Mouse (Mus musculus) hindbrain, embryonic 10.5 days (tissue): ENCODE results near the gene Pramel3. TPM values are rescaled to one million over a fixed set of nuclear protein-coding genes. Genes with fewer than 3 reads are reported as not detected.
"Not testable (repeated sequence)": the region's sequence is repeated elsewhere in the genome, so short reads cannot be mapped to it uniquely, and the experiment has no call there.

Experiments
- DNase-seq: peaks from one replicate; pipeline ENCODE4 v3.0.0-alpha.2; 2017; ENCODE audit warnings: low spot score
- H3K27ac ChIP-seq: fragments of 300-500 bp; sonication (generic); 2 replicates; pipeline ENCODE4 v1.5.1; 2016; ENCODE audit warnings: mild to moderate bottlenecking, moderate library complexity
- H3K27me3 ChIP-seq: fragments of 300-500 bp; sonication (generic); 2 replicates; pipeline ENCODE4 v1.6.1; 2016; ENCODE audit warnings: mild to moderate bottlenecking; ENCODE audit not compliant: poor library complexity, insufficient read depth, severe bottlenecking
- H3K36me3 ChIP-seq: fragments of 300-500 bp; sonication (generic); 2 replicates; pipeline ENCODE4 v1.6.1; 2016; ENCODE audit warnings: mild to moderate bottlenecking, moderate library complexity
- H3K4me1 ChIP-seq: fragments of 300-500 bp; sonication (generic); replicated peaks from 2 replicates; pipeline ENCODE4 v1.6.1; 2016; ENCODE audit warnings: mild to moderate bottlenecking
- H3K4me3 ChIP-seq: fragments of 300-500 bp; sonication (generic); 2 replicates; pipeline ENCODE4 v1.5.1; 2016; ENCODE audit warnings: mild to moderate bottlenecking, moderate library complexity
- H3K9me3 ChIP-seq: fragments of 300-500 bp; sonication (generic); 2 replicates; pipeline ENCODE4 v1.6.1; 2016; ENCODE audit warnings: mild to moderate bottlenecking, moderate library complexity
- WGBS: fragments of 180-500 bp; shearing (Covaris S2); methylation state at CpG from one replicate; pipeline ENCODE4 v1.1.7; 2016; 5-methylcytosine and 5-hydroxymethylcytosine counted together
- polyA plus RNA-seq: library from polyadenylated mRNA; unstranded; fragments of >200 nt; fragmentation: Nextera tagmentation; extraction: Ambion mirVana; gene quantifications from 2 replicates; pipeline ENCODE4 v1.2.1, GENCODE M21; 2016

Gene Pramel3
- not detected in 2 replicates for polyA plus RNA-seq

GRCm38 (mm10) chrX:135302007-135302406 lies at the start of gene Pramel3:
Pramel3 (plus strand) TSS chrX:135302307.
- WGBS, result 96% methylated on average over 14 of the region's 14 CpGs
- H3K4me3 ChIP-seq, H3K27ac ChIP-seq, DNase-seq, H3K36me3 ChIP-seq, H3K4me1 ChIP-seq, H3K9me3 ChIP-seq, H3K27me3 ChIP-seq: not testable (repeated sequence)

- 32% methylated on average over 3 of the region's 6 CpGs for WGBS
- H3K36me3 ChIP-seq, H3K9me3 ChIP-seq, DNase-seq, H3K27me3 ChIP-seq, H3K4me3 ChIP-seq, H3K27ac ChIP-seq, H3K4me1 ChIP-seq: not testable (repeated sequence)
Observed at GRCm38 (mm10) chrX:135360685-135361084, 58.6 kb downstream of the Pramel3 start.

GRCm38 (mm10) chrX:135361943-135362342 lies 59.8 kb downstream of the Pramel3 start:
- not testable (repeated sequence) for H3K27me3 ChIP-seq, H3K36me3 ChIP-seq, H3K9me3 ChIP-seq, H3K4me1 ChIP-seq, DNase-seq, H3K27ac ChIP-seq, H3K4me3 ChIP-seq
- whole genome bisulfite sequencing, result no CpG with 5 or more reads among the region's 4 CpGs

Other genes with a start within 250 kb of the Pramel3 start
- not detected in 2 replicates for gene Gm15023, start 124.7 kb upstream of the Pramel3 start, polyA plus RNA-seq
- gene Tceal6, start 91.6 kb upstream of the Pramel3 start, polyA plus RNA-seq, result 0.61 and 1.8 TPM in 2 replicates
- not detected in 2 replicates for gene Gm5128, start 71.0 kb downstream of the Pramel3 start, polyA plus RNA-seq
- not detected in 2 replicates for gene Gm7903, start 131.5 kb downstream of the Pramel3 start, polyA plus RNA-seq
- gene AV320801, start 192.3 kb downstream of the Pramel3 start, polyA plus RNA-seq, result not detected in 2 replicates